ENCODE assay signal across 9 mouse cellular contexts in genomic region chr7:82016751-82017710, GRCm38 (mm10). TPM values are rescaled to one million over a fixed set of nuclear protein-coding genes. Genes with fewer than 3 reads are reported as not detected.
A peak's percentile ranks its signal among the peaks of the same experiment; 100 is the strongest.
DNase-seq lines count a peak whose midpoint lies in the region; ATAC-seq and TF ChIP-seq lines count a peak whose summit lies in the region.
"Had no signal": no experiment of that assay in that cellular context is flagged by ENCODE, and none has a peak within 500 bp of the region (broad histone marks: within the 10 kb centered on the region; RNA-seq: fewer than 3 reads in every experiment).

No protein-coding gene starts in this region.

- TF ChIP-seq POLR2A in heart, adult 2 months (IDR thresholded peaks at IDR 0.05; ENCODE audit: insufficient read depth, low read depth, low read length) = no peak

- H3K27ac ChIP-seq in heart, embryonic 15.5 days = no peak overlapping the region
- no peak overlapping the region for H3K27ac ChIP-seq in heart, adult 2 months
- no peak overlapping the region for H3K27ac ChIP-seq in forebrain, embryonic 11.5 days (ENCODE audit: low read depth, low read length)
- H3K27ac ChIP-seq in kidney, embryonic 15.5 days = no peak overlapping the region
- H3K27ac ChIP-seq in neural tube, embryonic 13.5 days (replicated peaks) = no peak overlapping the region
- H3K27ac ChIP-seq: liver, embryonic 15.5 days had no signal

- H3K27me3 ChIP-seq in heart, embryonic 15.5 days = peaks cover 39% of the 10 kb centered on the region
- H3K27me3 ChIP-seq in heart, adult 2 months (ENCODE audit: control insufficient read depth, insufficient read depth, low read length) = 0 out of 2 replicates have a peak, but pooled peaks cover 2% of the 10 kb centered on the region
- H3K27me3 ChIP-seq in forebrain, embryonic 11.5 days (ENCODE audit: control insufficient read depth, insufficient read depth, low read length) = peaks cover 3% of the 10 kb centered on the region; the same call in 1 of the 2 replicates
- H3K27me3 ChIP-seq in kidney, embryonic 15.5 days = peaks cover 28% of the 10 kb centered on the region
- H3K27me3 ChIP-seq in neural tube, embryonic 13.5 days = peaks cover 18% of the 10 kb centered on the region

- DNase-seq in heart, adult 2 months = no peak
- no peak for DNase-seq in forebrain, embryonic 11.5 days (ENCODE audit: low spot score)
- DNase-seq in retina, embryonic 14.5 days (ENCODE audit: low spot score) = no peak
- no peak for DNase-seq in cerebellum, postnatal 25 days

- H3K4me2 ChIP-seq in heart, embryonic 15.5 days = peak overlapping the region; percentile 60
- peak overlapping the region; percentile 25; the same call in 1 of the 2 replicates for H3K4me2 ChIP-seq in forebrain, embryonic 11.5 days (ENCODE audit: low read depth, low read length, severe bottlenecking)
- peak overlapping the region; percentile 61 for H3K4me2 ChIP-seq in kidney, embryonic 15.5 days
- peak overlapping the region; percentile 43 for H3K4me2 ChIP-seq in neural tube, embryonic 13.5 days
- H3K4me2 ChIP-seq: liver, embryonic 15.5 days had no signal

- intact Hi-C loops in heart, adult 2 months (cut with DNase I) = no loop called here

- no peak overlapping the region for H3K9ac ChIP-seq in heart, embryonic 15.5 days
- no peak overlapping the region for H3K9ac ChIP-seq in heart, adult 2 months (ENCODE audit: low read depth, low read length)
- no peak overlapping the region for H3K9ac ChIP-seq in forebrain, embryonic 11.5 days (ENCODE audit: low read length)
- H3K9ac ChIP-seq in kidney, embryonic 15.5 days = no peak overlapping the region
- no peak overlapping the region; the same call in 1 of the 2 replicates for H3K9ac ChIP-seq in neural tube, embryonic 13.5 days
- H3K9ac ChIP-seq: liver, embryonic 15.5 days had no signal

- H3K4me1 ChIP-seq in heart, embryonic 15.5 days (replicated peaks) = peaks cover 7% of the 10 kb centered on the region
- H3K4me1 ChIP-seq in heart, adult 2 months (ENCODE audit: control insufficient read depth, insufficient read depth, low read length) = no peaks in the 10 kb centered on the region
- H3K4me1 ChIP-seq in forebrain, embryonic 11.5 days (replicated peaks; ENCODE audit: control insufficient read depth, insufficient read depth, low read length) = no peaks in the 10 kb centered on the region
- peaks cover 17% of the 10 kb centered on the region for H3K4me1 ChIP-seq in kidney, embryonic 15.5 days
- H3K4me1 ChIP-seq in neural tube, embryonic 13.5 days (replicated peaks) = peaks cover 12% of the 10 kb centered on the region; the same call in 1 of the 2 replicates
- H3K4me1 ChIP-seq: liver, embryonic 15.5 days had no signal

- H3K36me3 ChIP-seq in heart, embryonic 15.5 days = no peaks in the 10 kb centered on the region
- H3K36me3 ChIP-seq in heart, adult 2 months (ENCODE audit: control insufficient read depth, insufficient read depth, low read length) = no peaks in the 10 kb centered on the region
- no peaks in the 10 kb centered on the region for H3K36me3 ChIP-seq in forebrain, embryonic 11.5 days (ENCODE audit: control insufficient read depth, insufficient read depth, low read length)
- no peaks in the 10 kb centered on the region for H3K36me3 ChIP-seq in kidney, embryonic 15.5 days
- no peaks in the 10 kb centered on the region for H3K36me3 ChIP-seq in neural tube, embryonic 13.5 days
- H3K36me3 ChIP-seq: liver, embryonic 15.5 days had no signal

- no peaks in the 10 kb centered on the region for H3K79me2 ChIP-seq in heart, adult 2 months (replicated peaks; ENCODE audit: control insufficient read depth, insufficient read depth, low read length)

- peak overlapping the region; percentile 26 for H3K4me3 ChIP-seq in heart, embryonic 15.5 days
- H3K4me3 ChIP-seq in heart, adult 2 months = no peak overlapping the region; the same call in 1 of the 2 replicates
- no peak overlapping the region for H3K4me3 ChIP-seq in forebrain, embryonic 11.5 days (ENCODE audit: low read depth, low read length)
- peak overlapping the region; percentile 34 for H3K4me3 ChIP-seq in kidney, embryonic 15.5 days (replicated peaks)
- H3K4me3 ChIP-seq in neural tube, embryonic 13.5 days = peak overlapping the region; percentile 8; the same call in 1 of the 2 replicates
- H3K4me3 ChIP-seq: liver, embryonic 15.5 days had no signal

- no peak for TF ChIP-seq CTCF in heart, adult 2 months (IDR thresholded peaks at IDR 0.05)

- TF ChIP-seq EP300 in heart, adult 2 months (IDR thresholded peaks at IDR 0.05; ENCODE audit: insufficient read depth, low read depth, low read length) = no peak

- 5% methylated on average over 25 of the region's 25 CpGs for WGBS in heart, embryonic 15.5 days
- 6% methylated on average over 25 of the region's 25 CpGs for WGBS in heart, adult 2 months
- WGBS in forebrain, embryonic 11.5 days = 2% methylated on average over 25 of the region's 25 CpGs
- 4% methylated on average over 25 of the region's 25 CpGs for whole genome bisulfite sequencing in kidney, embryonic 15.5 days
- WGBS in neural tube, embryonic 13.5 days = 5% methylated on average over 25 of the region's 25 CpGs

- ATAC-seq in heart, embryonic 15.5 days (replicated peaks; ENCODE audit: insufficient number of reproducible peaks, insufficient read depth, low FRiP score, low read depth) = no peak
- no peak for ATAC-seq in forebrain, embryonic 11.5 days (replicated peaks; ENCODE audit: low FRiP score)
- no peak for ATAC-seq in kidney, embryonic 15.5 days (replicated peaks; ENCODE audit: low FRiP score)
- ATAC-seq in neural tube, embryonic 13.5 days (ENCODE audit: low read depth) = no peak
- no peak for ATAC-seq in erythroid progenitor cell, adult 5-6 weeks (replicated peaks; ENCODE audit: low FRiP score, poor library complexity, severe bottlenecking)

- no peaks in the 10 kb centered on the region for H3K9me3 ChIP-seq in heart, embryonic 15.5 days (replicated peaks)
- no peaks in the 10 kb centered on the region for H3K9me3 ChIP-seq in forebrain, embryonic 11.5 days (ENCODE audit: control insufficient read depth, low read length)
- no peaks in the 10 kb centered on the region for H3K9me3 ChIP-seq in kidney, embryonic 15.5 days (replicated peaks)
- H3K9me3 ChIP-seq in neural tube, embryonic 13.5 days = no peaks in the 10 kb centered on the region
- H3K9me3 ChIP-seq: liver, embryonic 15.5 days had no signal

RNA-seq across cellular contexts. Expression of gene Bnc1, which starts 24.9 kb away (rescaled TPM):
- 3.1 and 4.1 TPM in 2 replicates for polyA plus RNA-seq in heart, embryonic 15.5 days (2015; fragmentation: Nextera tagmentation; extraction: Ambion mirVana)
- 1 to 10 TPM in 1 of 2 experiments, under 1 TPM in 1; 0.82 to 1.4 TPM for total RNA-seq in heart, adult 2 months (2021)
- 0.57 and 0.91 TPM in 2 replicates for polyA plus RNA-seq in heart, adult 2 months (2012; rRNA removed)
- 0.64 and 0.76 TPM in 2 replicates for polyA plus RNA-seq in forebrain, embryonic 11.5 days (2014; fragmentation: Nextera tagmentation; extraction: Ambion mirVana)
- polyA plus RNA-seq in kidney, embryonic 15.5 days (2015; fragmentation: Nextera tagmentation; extraction: Ambion mirVana) = 0.22 and 0.91 TPM in 2 replicates
- polyA plus RNA-seq in neural tube, embryonic 13.5 days (2015; fragmentation: Nextera tagmentation; extraction: Ambion mirVana) = 3.7 and 5.5 TPM in 2 replicates
- not detected in 2 replicates for total RNA-seq in erythroid progenitor cell, adult 5-6 weeks (2015; ENCODE audit: low replicate concordance)
- not detected in 2 replicates for total RNA-seq in erythroid progenitor cell, adult 5-6 weeks (2017; ENCODE audit: low replicate concordance)

Comparison
In these comparisons a context has a peak if more than half of its experiments do, and no peak if none do; other contexts are left out.
1. H3K4me3 ChIP-seq: peak in heart, embryonic 15.5 days (single experiment), kidney, embryonic 15.5 days (single experiment) and neural tube, embryonic 13.5 days (single experiment); none in heart, adult 2 months (single experiment) and forebrain, embryonic 11.5 days (single experiment).
2. Peak in every context shown above with its lines, with median percentiles within 50 percentile points of each other: H3K4me2 ChIP-seq.